Mouse (Mus musculus) urinary bladder, postnatal 10 days (tissue): ENCODE results near the gene Dhx40.
A peak's percentile ranks its signal among the peaks of the same experiment; 100 is the strongest.
"Not testable (repeated sequence)": the region's sequence is repeated elsewhere in the genome, so short reads cannot be mapped to it uniquely, and the experiment has no call there.

Source experiments
- DNase-seq: peaks from one replicate; pipeline ENCODE4 v3.0.0; 2022; ENCODE audit warnings: low spot score

Dhx40 gene

GRCm38 (mm10) chr11:86818928-86819327 lies 11.4 kb upstream of the Dhx40 start:
- no peak for DNase-seq

- not testable (repeated sequence) for DNase-seq
Measured at GRCm38 (mm10) chr11:86816288-86816687, 8.7 kb upstream of the Dhx40 start.

GRCm38 (mm10) chr11:86814481-86814880 lies 6.9 kb upstream of the Dhx40 start:
- not testable (repeated sequence) for DNase-seq

GRCm38 (mm10) chr11:86813256-86813655 lies 5.7 kb upstream of the Dhx40 start:
- not testable (repeated sequence) for DNase-seq

GRCm38 (mm10) chr11:86811326-86811630 lies 3.7 kb upstream of the Dhx40 start:
- DNase-seq: no peak

- DNase-seq: no peak
Measured at GRCm38 (mm10) chr11:86810572-86811325, 3.2 kb upstream of the Dhx40 start.

GRCm38 (mm10) chr11:86809828-86810227 lies 2.3 kb upstream of the Dhx40 start:
- no peak for DNase-seq

GRCm38 (mm10) chr11:86807001-86807477 lies 507 bp downstream of the Dhx40 start:
- DNase-seq: no peak

GRCm38 (mm10) chr11:86794161-86794560 lies 13.4 kb downstream of the Dhx40 start:
- DNase-seq: no peak

- DNase-seq: not testable (repeated sequence)
Measured at GRCm38 (mm10) chr11:86787436-86787835, 20.1 kb downstream of the Dhx40 start.

GRCm38 (mm10) chr11:86785767-86786166 lies 21.8 kb downstream of the Dhx40 start:
- DNase-seq: no peak

GRCm38 (mm10) chr11:86769884-86770283 lies 37.7 kb downstream of the Dhx40 start:
- no peak for DNase-seq

GRCm38 (mm10) chr11:86764501-86764900 lies 43.0 kb downstream of the Dhx40 start:
- DNase-seq: no peak

- DNase-seq: not testable (repeated sequence)
Measured at GRCm38 (mm10) chr11:86763127-86763526, 44.4 kb downstream of the Dhx40 start.

GRCm38 (mm10) chr11:86760357-86760756 lies 47.2 kb downstream of the Dhx40 start:
- no peak for DNase-seq

- DNase-seq: no peak
Measured at GRCm38 (mm10) chr11:86759886-86760285, 47.7 kb downstream of the Dhx40 start.

GRCm38 (mm10) chr11:86759226-86759625 lies 48.3 kb downstream of the Dhx40 start:
- DNase-seq: no peak

- no peak for DNase-seq
Measured at GRCm38 (mm10) chr11:86758559-86758958, 49.0 kb downstream of the Dhx40 start.

GRCm38 (mm10) chr11:86757480-86758371 lies 49.8 kb downstream of the Dhx40 start, which contains the start of gene Cltc:
TSS of gene Cltc (minus strand) at chr11:86757565.
- peak; percentile 83 for DNase-seq

GRCm38 (mm10) chr11:86757142-86757479 lies 50.4 kb downstream of the Dhx40 start:
- DNase-seq: no peak

GRCm38 (mm10) chr11:86756156-86757141 lies 51.1 kb downstream of the Dhx40 start:
- no peak for DNase-seq

GRCm38 (mm10) chr11:86752404-86752803 lies 55.1 kb downstream of the Dhx40 start:
- no peak for DNase-seq
